Mouse (Mus musculus) spleen, adult 2 months (tissue): ENCODE data around the gene Glcci1. TPM values are rescaled to one million over a fixed set of nuclear protein-coding genes. Genes with fewer than 3 reads are reported as not detected.

ENCODE experiments used
- DNase-seq, 2 experiments: peaks; one replicate each; pipeline versions ENCODE4 v3.0.0 to v3.0.0-alpha.2; 2012 to 2021; ENCODE audit warnings: low spot score in 2 of 2, low read depth in 1 of 2
- H3K27ac ChIP-seq: fragments of 200-500 bp; 2 replicates; pipeline ENCODE4 v1.5.1; 2012; ENCODE audit warnings: low read length, inconsistent platforms; ENCODE audit not compliant: insufficient read depth
- H3K27me3 ChIP-seq: fragments of 200-500 bp; 2 replicates; pipeline ENCODE4 v1.6.1; 2012; ENCODE audit warnings: mild to moderate bottlenecking, moderate library complexity, low read length, inconsistent platforms; ENCODE audit not compliant: control insufficient read depth, insufficient read depth
- H3K36me3 ChIP-seq: fragments of 200-500 bp; 2 replicates; pipeline ENCODE4 v1.6.1; 2012; ENCODE audit warnings: mild to moderate bottlenecking, low read length, inconsistent platforms; ENCODE audit not compliant: control insufficient read depth, insufficient read depth
- H3K4me1 ChIP-seq: fragments of 200-500 bp; 2 replicates; pipeline ENCODE4 v1.6.1; 2011; ENCODE audit warnings: inconsistent platforms; ENCODE audit not compliant: control insufficient read depth, insufficient read depth, insufficient read length
- H3K4me3 ChIP-seq: fragments of 200-500 bp; 2 replicates; pipeline ENCODE4 v1.5.1; 2011; ENCODE audit warnings: mild to moderate bottlenecking, inconsistent platforms; ENCODE audit not compliant: insufficient read depth, insufficient read length; ENCODE audit errors: extremely low read depth
- CTCF ChIP-seq: fragments of 200-500 bp; IDR thresholded peaks from 2 replicates; pipeline ENCODE4 v1.5.1; 2011; ENCODE audit warnings: mild to moderate bottlenecking, inconsistent platforms; ENCODE audit not compliant: insufficient read depth, insufficient read length, insufficient replicate concordance; ENCODE audit errors: extremely low read depth
- POLR2A ChIP-seq: fragments of 200-500 bp; IDR thresholded peaks from 2 replicates; pipeline ENCODE4 v1.6.1; 2011; ENCODE audit warnings: low read depth, low read length, inconsistent platforms
- WGBS: fragments of 180-500 bp; shearing (Covaris S2); methylation state at CpG from one replicate; pipeline ENCODE4 v1.1.7; 2018; 5-methylcytosine and 5-hydroxymethylcytosine counted together
- polyA plus RNA-seq: library from polyadenylated mRNA; depleted of rRNA; stranded (reverse); fragments of >200 nt; gene quantifications from 2 replicates; pipeline ENCODE4 v1.2.3, GENCODE M21; 2012

Glcci1 gene
- polyA plus RNA-seq, 1 experiment, result 11.2 TPM

GRCm38 (mm10) chr6:8617369-8617768 is 108.0 kb downstream of the Glcci1 start:
- peaks cover 5% of the 10 kb centered on the region; the same call in 1 of the 2 replicates for H3K4me1 ChIP-seq
- TF ChIP-seq POLR2A, result no peak
- TF ChIP-seq CTCF, result no peak
- no peak overlapping the region for H3K27ac ChIP-seq
- H3K27me3 ChIP-seq, result no peaks in the 10 kb centered on the region
- H3K4me3 ChIP-seq, result no peak overlapping the region
- DNase-seq, result no peak
- H3K36me3 ChIP-seq, result no peaks in the 10 kb centered on the region
- WGBS, result 51% methylated on average over 2 of the region's 2 CpGs

GRCm38 (mm10) chr6:8619582-8620350 is 110.4 kb downstream of the Glcci1 start:
- WGBS, result 87% methylated on average over 4 of the region's 4 CpGs
- peaks cover 5% of the 10 kb centered on the region; the same call in 1 of the 2 replicates for H3K4me1 ChIP-seq

GRCm38 (mm10) chr6:8623045-8623444 is 113.6 kb downstream of the Glcci1 start:
- no peak for DNase-seq
- Histone ChIP-seq H3K27ac (no peak overlapping the region), H3K4me3 (no peak overlapping the region), H3K36me3 (no peaks in the 10 kb centered on the region), H3K4me1 (no peaks in the 10 kb centered on the region; the same call in 1 of the 2 replicates), H3K27me3 (no peaks in the 10 kb centered on the region)
- no peak for TF ChIP-seq CTCF
- no peak for TF ChIP-seq POLR2A
- 45% methylated on average over 3 of the region's 3 CpGs for WGBS

More at GRCm38 (mm10) chr6:8619582-8620350, 110.4 kb downstream of the Glcci1 start:
- H3K27me3 ChIP-seq, result no peaks in the 10 kb centered on the region
- H3K4me3 ChIP-seq, result no peak overlapping the region
- no peaks in the 10 kb centered on the region for H3K36me3 ChIP-seq
- TF ChIP-seq POLR2A, result no peak
- no peak for DNase-seq
- no peak overlapping the region for H3K27ac ChIP-seq

DNA sequence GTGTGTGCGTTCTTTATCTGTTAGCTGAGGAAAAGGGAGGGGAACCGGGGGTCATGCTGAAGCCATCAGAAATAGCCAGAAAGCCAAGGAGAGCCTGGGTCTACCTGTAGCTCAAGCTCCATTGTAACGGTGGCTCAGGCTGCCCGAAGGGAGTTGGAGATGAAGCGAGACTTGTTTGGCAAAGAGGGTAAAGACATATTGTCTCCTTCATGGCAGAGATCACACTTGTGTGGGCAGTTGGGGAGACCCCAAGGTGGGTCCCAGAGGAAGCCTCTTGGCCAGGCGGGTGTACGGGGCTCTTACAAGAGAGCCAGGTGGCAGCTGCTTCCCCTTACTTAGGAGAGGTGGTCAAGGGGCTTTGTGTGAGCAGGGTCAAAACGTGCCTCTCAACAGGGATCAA is 118.8 kb downstream of the Glcci1 start:
- peaks cover 3% of the 10 kb centered on the region; the same call in 1 of the 2 replicates for H3K4me1 ChIP-seq
- H3K4me3 ChIP-seq, result no peak overlapping the region
- TF ChIP-seq POLR2A, result no peak
- TF ChIP-seq CTCF, result no peak
- 88% methylated on average over 8 of the region's 8 CpGs for WGBS
- DNase-seq, result no peak
- no peak overlapping the region for H3K27ac ChIP-seq
- no peaks in the 10 kb centered on the region for H3K36me3 ChIP-seq
- no peaks in the 10 kb centered on the region for H3K27me3 ChIP-seq

DNA sequence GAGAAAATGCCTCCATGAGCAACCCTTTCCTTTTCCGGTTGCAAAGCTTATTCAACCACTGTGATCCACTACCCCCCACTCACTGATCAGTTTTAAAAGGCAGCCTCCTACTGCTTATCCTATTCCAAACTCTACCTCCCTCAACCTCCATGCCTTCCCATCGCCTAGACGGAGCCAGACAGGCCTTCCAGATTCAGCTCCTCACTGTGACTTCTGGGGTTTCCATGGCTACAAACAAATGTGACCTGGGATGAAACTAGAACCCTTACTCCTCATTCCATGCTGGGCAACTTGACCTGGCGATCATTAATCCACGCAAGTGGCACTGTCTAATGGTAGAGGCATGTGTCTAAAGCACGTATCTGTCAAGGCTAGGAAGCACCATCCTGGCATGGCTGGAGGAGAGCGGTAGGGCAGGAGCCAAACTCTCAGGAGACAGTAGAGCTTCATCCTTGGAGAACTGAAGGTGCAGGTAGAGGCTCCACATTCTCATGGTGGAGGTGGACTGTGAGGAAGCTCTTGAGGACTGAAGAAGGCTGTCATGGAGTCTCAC is 119.4 kb downstream of the Glcci1 start:
- H3K4me3 ChIP-seq, result no peak overlapping the region
- DNase-seq, result no peak
- H3K4me1 ChIP-seq, result peaks cover 3% of the 10 kb centered on the region; the same call in 1 of the 2 replicates
- no peak for TF ChIP-seq POLR2A
- no peak for TF ChIP-seq CTCF
- no peaks in the 10 kb centered on the region for H3K27me3 ChIP-seq
- WGBS, result 94% methylated on average over 7 of the region's 7 CpGs
- H3K27ac ChIP-seq, result no peak overlapping the region
- no peaks in the 10 kb centered on the region for H3K36me3 ChIP-seq

DNA sequence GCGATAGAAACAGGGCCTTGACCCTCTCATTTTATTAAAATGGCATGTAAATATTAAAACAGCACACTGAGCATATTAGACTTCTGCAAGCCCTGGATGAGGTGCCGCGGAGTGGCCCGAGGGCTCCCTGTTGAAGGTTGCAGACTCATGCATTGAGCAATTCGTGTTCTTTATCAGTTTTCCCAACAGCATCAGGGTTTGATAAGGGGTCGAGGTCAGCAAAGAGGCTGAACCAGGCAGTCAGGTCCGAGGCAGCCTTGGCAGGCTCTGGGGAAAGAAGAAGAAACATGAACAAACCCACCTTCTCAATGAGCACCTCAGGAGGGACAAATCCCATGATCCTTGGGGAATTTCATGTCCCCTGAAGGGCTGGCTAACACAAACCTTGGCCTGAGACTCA is 121.1 kb downstream of the Glcci1 start:
- peaks cover 3% of the 10 kb centered on the region; the same call in 1 of the 2 replicates for H3K4me1 ChIP-seq
- no peak for TF ChIP-seq CTCF
- no peak for TF ChIP-seq POLR2A
- no peak for DNase-seq
- no peak overlapping the region for H3K27ac ChIP-seq
- H3K27me3 ChIP-seq, result no peaks in the 10 kb centered on the region
- no peaks in the 10 kb centered on the region for H3K36me3 ChIP-seq
- WGBS, result 87% methylated on average over 7 of the region's 7 CpGs
- H3K4me3 ChIP-seq, result no peak overlapping the region

GRCm38 (mm10) chr6:8631362-8631761 is 122.0 kb downstream of the Glcci1 start:
- Histone ChIP-seq H3K4me3 (no peak overlapping the region), H3K36me3 (no peaks in the 10 kb centered on the region), H3K27me3 (no peaks in the 10 kb centered on the region), H3K27ac (no peak overlapping the region), H3K4me1 (peaks cover 3% of the 10 kb centered on the region; the same call in 1 of the 2 replicates)
- 94% methylated on average over 8 of the region's 8 CpGs for WGBS
- TF ChIP-seq POLR2A, result no peak
- TF ChIP-seq CTCF, result no peak
- no peak for DNase-seq
